In the genomic region with DNA sequence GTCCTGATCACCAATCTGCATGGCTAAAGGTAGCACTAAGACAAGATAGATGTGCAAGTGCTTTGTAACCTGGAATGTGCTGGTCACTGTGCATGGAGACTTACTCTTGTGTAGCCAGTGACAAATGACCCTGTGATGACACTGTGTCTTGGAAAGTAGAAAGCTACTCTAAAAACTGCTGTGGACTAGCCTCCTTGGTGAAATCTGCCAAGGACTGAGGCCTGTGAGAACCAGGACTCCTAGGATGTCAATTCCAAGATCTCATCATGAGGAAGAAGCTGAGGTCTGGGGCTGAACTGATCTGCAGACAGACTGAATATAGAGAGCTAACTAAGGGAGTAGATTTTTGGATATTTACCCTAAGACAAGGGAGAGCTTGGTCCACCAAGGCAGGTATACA, we compare ENCODE assay signal across 7 mouse cellular contexts. TPM values are rescaled to one million over a fixed set of nuclear protein-coding genes. Genes with fewer than 3 reads are reported as not detected.
A peak's percentile ranks its signal among the peaks of the same experiment; 100 is the strongest.
DNase-seq lines count a peak whose midpoint lies in the region; ATAC-seq and TF ChIP-seq lines count a peak whose summit lies in the region.

No protein-coding gene starts in this region.

- TF ChIP-seq EP300 in ES-Bruce4 (IDR thresholded peaks at IDR 0.05; ENCODE audit: insufficient read depth, low read depth, low read length), result no peak

- peaks cover 3% of the 10 kb centered on the region; the same call in 1 of the 2 replicates for H3K36me3 ChIP-seq in kidney, postnatal 0 days (ENCODE audit: insufficient read depth, low read length)
- peaks cover 2% of the 10 kb centered on the region for H3K36me3 ChIP-seq in ES-Bruce4 (ENCODE audit: control insufficient read depth, insufficient read depth, low read length, poor library complexity, severe bottlenecking)
- peaks cover 3% of the 10 kb centered on the region for H3K36me3 ChIP-seq in embryonic facial prominence, embryonic 11.5 days (replicated peaks; ENCODE audit: control insufficient read depth, insufficient read depth, low read depth, low read length)
- H3K36me3 ChIP-seq in limb, embryonic 15.5 days, result peaks cover 8% of the 10 kb centered on the region
- H3K36me3 ChIP-seq in midbrain, embryonic 15.5 days (replicated peaks), result peaks cover 10% of the 10 kb centered on the region; the same call in 1 of the 2 replicates

- no peak for DNase-seq in kidney, postnatal 0 days (ENCODE audit: low spot score)
- DNase-seq in kidney, postnatal 25 days, result no peak
- no peak for DNase-seq in embryonic facial prominence, embryonic 11.5 days (ENCODE audit: low spot score)
- no peak for DNase-seq in retina, embryonic 14.5 days (ENCODE audit: low spot score)

- no peak for ATAC-seq in kidney, postnatal 0 days (replicated peaks; ENCODE audit: low FRiP score, low read depth)
- ATAC-seq in embryonic facial prominence, embryonic 11.5 days (replicated peaks; ENCODE audit: insufficient number of reproducible peaks, low FRiP score, low TSS enrichment, low read depth), result no peak
- no peak for ATAC-seq in limb, embryonic 15.5 days (ENCODE audit: insufficient number of reproducible peaks, low FRiP score, low TSS enrichment, low read depth)
- ATAC-seq in midbrain, embryonic 15.5 days (replicated peaks), result no peak

- H3K9ac ChIP-seq in kidney, postnatal 0 days (ENCODE audit: low read depth, low read length), result no peak overlapping the region
- H3K9ac ChIP-seq in ES-Bruce4 (ENCODE audit: low read depth, poor library complexity, severe bottlenecking), result no peak overlapping the region
- no peak overlapping the region for H3K9ac ChIP-seq in embryonic facial prominence, embryonic 11.5 days (replicated peaks; ENCODE audit: low read length)
- H3K9ac ChIP-seq in limb, embryonic 15.5 days, result no peak overlapping the region
- H3K9ac ChIP-seq in midbrain, embryonic 15.5 days, result no peak overlapping the region

- no peak overlapping the region for H3K4me2 ChIP-seq in kidney, postnatal 0 days (ENCODE audit: low read length)
- H3K4me2 ChIP-seq in embryonic facial prominence, embryonic 11.5 days (ENCODE audit: low read depth, low read length), result no peak overlapping the region
- H3K4me2 ChIP-seq in limb, embryonic 15.5 days, result peak overlapping the region; percentile 19; the same call in 1 of the 2 replicates
- H3K4me2 ChIP-seq in midbrain, embryonic 15.5 days, result no peak overlapping the region

- H3K9me3 ChIP-seq in kidney, postnatal 0 days (replicated peaks; ENCODE audit: low read length), result no peaks in the 10 kb centered on the region
- H3K9me3 ChIP-seq in ES-Bruce4 (replicated peaks; ENCODE audit: control insufficient read depth, insufficient read depth, low read length, poor library complexity, severe bottlenecking), result no peaks in the 10 kb centered on the region
- H3K9me3 ChIP-seq in embryonic facial prominence, embryonic 11.5 days (replicated peaks; ENCODE audit: control insufficient read depth, low read length), result no peaks in the 10 kb centered on the region
- no peaks in the 10 kb centered on the region for H3K9me3 ChIP-seq in limb, embryonic 15.5 days
- no peaks in the 10 kb centered on the region for H3K9me3 ChIP-seq in midbrain, embryonic 15.5 days

- H3K4me1 ChIP-seq in kidney, postnatal 0 days (replicated peaks; ENCODE audit: insufficient read depth, low read length), result peaks cover 58% of the 10 kb centered on the region
- peaks cover 15% of the 10 kb centered on the region for H3K4me1 ChIP-seq in ES-Bruce4 (ENCODE audit: control insufficient read depth, insufficient read depth, low read length)
- H3K4me1 ChIP-seq in embryonic facial prominence, embryonic 11.5 days (ENCODE audit: control insufficient read depth, insufficient read depth, low read length), result peaks cover 11% of the 10 kb centered on the region
- H3K4me1 ChIP-seq in limb, embryonic 15.5 days, result peaks cover 71% of the 10 kb centered on the region
- H3K4me1 ChIP-seq in midbrain, embryonic 15.5 days, result peaks cover 77% of the 10 kb centered on the region

- TF ChIP-seq CTCF in kidney, postnatal 0 days (IDR thresholded peaks at IDR 0.05; ENCODE audit: low read depth), result no peak
- no peak for TF ChIP-seq CTCF in ES-Bruce4 (IDR thresholded peaks at IDR 0.05; ENCODE audit: low read depth, low read length)

- H3K27ac ChIP-seq in kidney, postnatal 0 days, result peak overlapping the region; percentile 87
- peak overlapping the region; percentile 95 for H3K27ac ChIP-seq in ES-Bruce4 (ENCODE audit: insufficient read depth, low read length)
- H3K27ac ChIP-seq in embryonic facial prominence, embryonic 11.5 days (replicated peaks; ENCODE audit: low read depth, low read length), result 0 out of 2 replicates have a peak overlapping the region, but pooled peaks have one; percentile 58
- H3K27ac ChIP-seq in limb, embryonic 15.5 days, result peak overlapping the region; percentile 87
- H3K27ac ChIP-seq in midbrain, embryonic 15.5 days, result no peak overlapping the region

- no peak for TF ChIP-seq POLR2A in ES-Bruce4 (IDR thresholded peaks at IDR 0.05; ENCODE audit: insufficient read depth, low read length)

- no peak overlapping the region for H3K4me3 ChIP-seq in kidney, postnatal 0 days (replicated peaks; ENCODE audit: low read depth, low read length)
- H3K4me3 ChIP-seq in ES-Bruce4 (ENCODE audit: low read depth, low read length), result no peak overlapping the region
- H3K4me3 ChIP-seq in embryonic facial prominence, embryonic 11.5 days (ENCODE audit: low read depth, low read length), result no peak overlapping the region
- H3K4me3 ChIP-seq in limb, embryonic 15.5 days, result no peak overlapping the region
- no peak overlapping the region for H3K4me3 ChIP-seq in midbrain, embryonic 15.5 days

- H3K27me3 ChIP-seq in kidney, postnatal 0 days (ENCODE audit: insufficient read depth, low read length), result no peaks in the 10 kb centered on the region
- H3K27me3 ChIP-seq in ES-Bruce4 (ENCODE audit: control insufficient read depth, insufficient read depth, low read length, poor library complexity, severe bottlenecking), result no peaks in the 10 kb centered on the region
- H3K27me3 ChIP-seq in embryonic facial prominence, embryonic 11.5 days (ENCODE audit: control insufficient read depth, insufficient read depth, low read length), result no peaks in the 10 kb centered on the region
- no peaks in the 10 kb centered on the region for H3K27me3 ChIP-seq in limb, embryonic 15.5 days
- H3K27me3 ChIP-seq in midbrain, embryonic 15.5 days (replicated peaks), result no peaks in the 10 kb centered on the region

RNA-seq across cellular contexts. Expression of gene Bcl2l1, which starts 10.0 kb away (rescaled TPM):
- 95.6 and 98.7 TPM in 2 replicates for polyA plus RNA-seq in kidney, postnatal 0 days (2015; fragmentation: Nextera tagmentation; extraction: Ambion mirVana)
- polyA plus RNA-seq in ES-Bruce4 (2011; ENCODE audit: insufficient read depth, insufficient read length, low read depth, missing spikeins), result 108 TPM in 2 replicates
- 100 and 107 TPM in 2 replicates for polyA plus RNA-seq in embryonic facial prominence, embryonic 11.5 days (2014; fragmentation: Nextera tagmentation; extraction: Ambion mirVana)
- 96.2 and 96.7 TPM in 2 replicates for polyA plus RNA-seq in limb, embryonic 15.5 days (2015; fragmentation: Nextera tagmentation; extraction: Ambion mirVana)
- polyA plus RNA-seq in midbrain, embryonic 15.5 days (2015; fragmentation: Nextera tagmentation; extraction: Ambion mirVana), result 195 and 197 TPM in 2 replicates

RNA-seq across cellular contexts. Expression of gene Tpx2, which starts 26.2 kb away (rescaled TPM):
- polyA plus RNA-seq in kidney, postnatal 0 days (2015; fragmentation: Nextera tagmentation; extraction: Ambion mirVana), result 37.3 and 41.4 TPM in 2 replicates
- polyA plus RNA-seq in ES-Bruce4 (2011; ENCODE audit: insufficient read depth, insufficient read length, low read depth, missing spikeins), result 183 TPM in 2 replicates
- polyA plus RNA-seq in embryonic facial prominence, embryonic 11.5 days (2014; fragmentation: Nextera tagmentation; extraction: Ambion mirVana), result 170 and 190 TPM in 2 replicates
- polyA plus RNA-seq in limb, embryonic 15.5 days (2015; fragmentation: Nextera tagmentation; extraction: Ambion mirVana), result 66.2 and 69.1 TPM in 2 replicates
- 12.9 and 14.6 TPM in 2 replicates for polyA plus RNA-seq in midbrain, embryonic 15.5 days (2015; fragmentation: Nextera tagmentation; extraction: Ambion mirVana)
